Mouse (Mus musculus): ENCODE results near the gene Mipep. TPM values are rescaled to one million over a fixed set of nuclear protein-coding genes. Genes with fewer than 3 reads are reported as not detected.

Gene Mipep
- polyA plus RNA-seq, 1 experiment from 2014 or later = 20.5 TPM

- Histone ChIP-seq H3K27me3 (replicated peaks; ENCODE audit: control insufficient read depth, insufficient read depth, low read length) (no peaks in the 10 kb centered on the region), H3K4me3 (replicated peaks; ENCODE audit: low read length) (0 out of 2 replicates have a peak overlapping the region, but pooled peaks have one; percentile 1), H3K9me3 (ENCODE audit: control insufficient read depth, low read length) (no peaks in the 10 kb centered on the region), H3K36me3 (ENCODE audit: control insufficient read depth, insufficient read depth) (no peaks in the 10 kb centered on the region), H3K9ac (replicated peaks; ENCODE audit: low read depth, low read length) (no peak overlapping the region), H3K27ac (ENCODE audit: low read length) (peak overlapping the region; percentile 76), H3K4me2 (ENCODE audit: low read length) (peak overlapping the region; percentile 32), H3K4me1 (replicated peaks; ENCODE audit: control insufficient read depth, insufficient read depth, low read length) (peaks cover 14% of the 10 kb centered on the region)
- ATAC-seq = peak; percentile 73
- WGBS = 20% methylated on average over 10 of the region's 10 CpGs
Measured at GRCm38 (mm10) chr14:60753801-60754126, 30.6 kb upstream of the Mipep start.

- Histone ChIP-seq H3K4me1 (replicated peaks; ENCODE audit: control insufficient read depth, insufficient read depth, low read length) (peaks cover 14% of the 10 kb centered on the region), H3K9ac (replicated peaks; ENCODE audit: low read depth, low read length) (no peak overlapping the region), H3K36me3 (ENCODE audit: control insufficient read depth, insufficient read depth) (no peaks in the 10 kb centered on the region), H3K9me3 (ENCODE audit: control insufficient read depth, low read length) (no peaks in the 10 kb centered on the region), H3K4me3 (replicated peaks; ENCODE audit: low read length) (no peak overlapping the region), H3K4me2 (ENCODE audit: low read length) (no peak overlapping the region), H3K27me3 (replicated peaks; ENCODE audit: control insufficient read depth, insufficient read depth, low read length) (no peaks in the 10 kb centered on the region), H3K27ac (ENCODE audit: low read length) (no peak overlapping the region)
- no peak for ATAC-seq
- WGBS = 94% methylated on average over 5 of the region's 5 CpGs
Measured at GRCm38 (mm10) chr14:60754656-60755055, 29.7 kb upstream of the Mipep start.

GRCm38 (mm10) chr14:60756271-60756670 lies 28.1 kb upstream of the Mipep start:
- H3K9ac ChIP-seq (replicated peaks; ENCODE audit: low read depth, low read length) = no peak overlapping the region
- no peak overlapping the region for H3K27ac ChIP-seq (ENCODE audit: low read length)
- no peaks in the 10 kb centered on the region for H3K9me3 ChIP-seq (ENCODE audit: control insufficient read depth, low read length)
- H3K4me1 ChIP-seq (replicated peaks; ENCODE audit: control insufficient read depth, insufficient read depth, low read length) = peaks cover 14% of the 10 kb centered on the region
- WGBS = 94% methylated on average over 15 of the region's 15 CpGs
- H3K4me3 ChIP-seq (replicated peaks; ENCODE audit: low read length) = no peak overlapping the region
- no peak overlapping the region for H3K4me2 ChIP-seq (ENCODE audit: low read length)
- no peak for ATAC-seq
- H3K27me3 ChIP-seq (replicated peaks; ENCODE audit: control insufficient read depth, insufficient read depth, low read length) = no peaks in the 10 kb centered on the region
- H3K36me3 ChIP-seq (ENCODE audit: control insufficient read depth, insufficient read depth) = no peaks in the 10 kb centered on the region

GRCm38 (mm10) chr14:60757265-60757664 lies 27.1 kb upstream of the Mipep start:
- Histone ChIP-seq H3K4me2 (ENCODE audit: low read length) (no peak overlapping the region), H3K27me3 (replicated peaks; ENCODE audit: control insufficient read depth, insufficient read depth, low read length) (no peaks in the 10 kb centered on the region), H3K4me3 (replicated peaks; ENCODE audit: low read length) (no peak overlapping the region), H3K4me1 (replicated peaks; ENCODE audit: control insufficient read depth, insufficient read depth, low read length) (peaks cover 14% of the 10 kb centered on the region), H3K9ac (replicated peaks; ENCODE audit: low read depth, low read length) (no peak overlapping the region), H3K36me3 (ENCODE audit: control insufficient read depth, insufficient read depth) (no peaks in the 10 kb centered on the region), H3K9me3 (ENCODE audit: control insufficient read depth, low read length) (no peaks in the 10 kb centered on the region), H3K27ac (ENCODE audit: low read length) (no peak overlapping the region)
- ATAC-seq = no peak
- WGBS = 95% methylated on average over 8 of the region's 8 CpGs

DNA sequence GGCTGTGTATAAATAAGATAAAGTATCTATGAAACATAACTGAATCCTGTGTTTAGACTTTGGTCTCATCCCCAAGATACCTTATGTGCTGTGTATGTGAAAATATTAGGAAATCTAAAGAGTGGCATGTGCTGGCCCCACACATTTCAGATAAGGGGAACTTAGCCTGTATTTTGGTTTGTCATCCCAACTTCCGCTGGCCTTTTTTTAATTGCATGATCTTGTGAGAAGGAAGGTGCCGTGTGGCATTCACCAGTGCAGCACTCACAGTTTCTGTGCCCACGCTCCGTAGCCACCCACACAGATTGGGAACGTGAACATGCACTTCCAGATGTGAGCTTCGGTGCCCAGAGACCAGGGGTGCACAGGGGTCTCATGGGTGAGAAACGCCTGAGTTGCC lies 26.7 kb upstream of the Mipep start:
- H3K4me2 ChIP-seq (ENCODE audit: low read length) = no peak overlapping the region
- ATAC-seq = no peak
- WGBS = 94% methylated on average over 7 of the region's 7 CpGs
- H3K9ac ChIP-seq (replicated peaks; ENCODE audit: low read depth, low read length) = no peak overlapping the region
- no peaks in the 10 kb centered on the region for H3K9me3 ChIP-seq (ENCODE audit: control insufficient read depth, low read length)
- H3K36me3 ChIP-seq (ENCODE audit: control insufficient read depth, insufficient read depth) = no peaks in the 10 kb centered on the region
- no peak overlapping the region for H3K4me3 ChIP-seq (replicated peaks; ENCODE audit: low read length)
- no peaks in the 10 kb centered on the region for H3K27me3 ChIP-seq (replicated peaks; ENCODE audit: control insufficient read depth, insufficient read depth, low read length)
- no peak overlapping the region for H3K27ac ChIP-seq (ENCODE audit: low read length)
- H3K4me1 ChIP-seq (replicated peaks; ENCODE audit: control insufficient read depth, insufficient read depth, low read length) = peaks cover 13% of the 10 kb centered on the region

DNA sequence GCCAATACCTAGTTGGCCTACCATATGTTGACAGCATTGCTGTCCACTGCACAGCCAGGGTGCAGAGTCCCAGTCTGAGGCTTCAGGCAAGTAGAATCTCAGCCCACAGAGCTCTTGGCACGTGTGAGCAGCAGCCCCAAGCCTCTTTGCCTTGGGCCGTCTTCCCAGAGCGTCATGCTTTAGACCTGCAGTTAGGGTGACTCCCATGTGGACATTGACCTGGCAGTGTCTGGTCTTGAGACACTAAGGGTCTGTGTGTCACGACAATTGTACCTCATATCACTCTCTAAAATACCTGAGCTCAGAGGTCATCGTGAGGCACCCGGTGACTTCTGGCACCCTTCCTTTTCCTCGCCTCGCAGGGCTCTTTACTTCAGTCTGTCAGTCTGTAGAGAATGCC lies 25.3 kb upstream of the Mipep start:
- no peaks in the 10 kb centered on the region; the same call in 1 of the 2 replicates for H3K4me1 ChIP-seq (replicated peaks; ENCODE audit: control insufficient read depth, insufficient read depth, low read length)
- no peaks in the 10 kb centered on the region for H3K9me3 ChIP-seq (ENCODE audit: control insufficient read depth, low read length)
- H3K27me3 ChIP-seq (replicated peaks; ENCODE audit: control insufficient read depth, insufficient read depth, low read length) = no peaks in the 10 kb centered on the region
- no peak overlapping the region for H3K9ac ChIP-seq (replicated peaks; ENCODE audit: low read depth, low read length)
- WGBS = 88% methylated on average over 8 of the region's 8 CpGs
- no peak overlapping the region for H3K4me2 ChIP-seq (ENCODE audit: low read length)
- no peak for ATAC-seq
- H3K27ac ChIP-seq (ENCODE audit: low read length) = no peak overlapping the region
- no peaks in the 10 kb centered on the region for H3K36me3 ChIP-seq (ENCODE audit: control insufficient read depth, insufficient read depth)
- H3K4me3 ChIP-seq (replicated peaks; ENCODE audit: low read length) = no peak overlapping the region

DNA sequence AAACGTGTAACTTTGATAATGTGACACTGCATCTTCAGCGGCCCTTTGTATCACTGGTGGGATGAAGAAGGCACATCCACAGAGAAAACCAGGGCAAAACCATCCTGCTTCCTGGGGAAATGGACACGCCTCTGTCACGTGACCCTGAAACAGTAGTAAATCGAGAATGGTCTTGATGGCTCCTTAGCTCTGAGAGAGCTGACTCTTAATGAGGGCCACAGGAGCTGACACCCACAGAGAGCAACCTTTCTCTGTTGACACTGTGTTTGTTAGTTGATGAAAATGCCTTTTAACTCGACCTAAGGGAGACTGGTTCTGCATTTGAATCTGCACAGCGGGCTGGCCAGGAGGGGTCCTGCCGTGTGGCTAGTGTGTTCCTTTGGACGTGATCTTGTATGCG lies 22.6 kb upstream of the Mipep start:
- Histone ChIP-seq H3K4me2 (ENCODE audit: low read length) (no peak overlapping the region), H3K9me3 (ENCODE audit: control insufficient read depth, low read length) (no peaks in the 10 kb centered on the region), H3K9ac (replicated peaks; ENCODE audit: low read depth, low read length) (no peak overlapping the region), H3K36me3 (ENCODE audit: control insufficient read depth, insufficient read depth) (no peaks in the 10 kb centered on the region), H3K4me3 (replicated peaks; ENCODE audit: low read length) (no peak overlapping the region), H3K27me3 (replicated peaks; ENCODE audit: control insufficient read depth, insufficient read depth, low read length) (no peaks in the 10 kb centered on the region), H3K27ac (ENCODE audit: low read length) (no peak overlapping the region), H3K4me1 (replicated peaks; ENCODE audit: control insufficient read depth, insufficient read depth, low read length) (no peaks in the 10 kb centered on the region)
- WGBS = 68% methylated on average over 10 of the region's 10 CpGs
- no peak for ATAC-seq

GRCm38 (mm10) chr14:60762754-60763153 lies 21.6 kb upstream of the Mipep start:
- 72% methylated on average over 7 of the region's 7 CpGs for WGBS
- Histone ChIP-seq H3K9me3 (ENCODE audit: control insufficient read depth, low read length) (no peaks in the 10 kb centered on the region), H3K36me3 (ENCODE audit: control insufficient read depth, insufficient read depth) (no peaks in the 10 kb centered on the region), H3K4me3 (replicated peaks; ENCODE audit: low read length) (no peak overlapping the region), H3K27ac (ENCODE audit: low read length) (no peak overlapping the region), H3K4me2 (ENCODE audit: low read length) (no peak overlapping the region), H3K27me3 (replicated peaks; ENCODE audit: control insufficient read depth, insufficient read depth, low read length) (no peaks in the 10 kb centered on the region), H3K4me1 (replicated peaks; ENCODE audit: control insufficient read depth, insufficient read depth, low read length) (no peaks in the 10 kb centered on the region), H3K9ac (replicated peaks; ENCODE audit: low read depth, low read length) (no peak overlapping the region)
- ATAC-seq = no peak

GRCm38 (mm10) chr14:60763746-60764145 lies 20.6 kb upstream of the Mipep start:
- no peaks in the 10 kb centered on the region for H3K4me1 ChIP-seq (replicated peaks; ENCODE audit: control insufficient read depth, insufficient read depth, low read length)
- no peaks in the 10 kb centered on the region for H3K36me3 ChIP-seq (ENCODE audit: control insufficient read depth, insufficient read depth)

GRCm38 (mm10) chr14:60764526-60764925 lies 19.8 kb upstream of the Mipep start:
- Histone ChIP-seq H3K4me3 (replicated peaks; ENCODE audit: low read length) (no peak overlapping the region), H3K27me3 (replicated peaks; ENCODE audit: control insufficient read depth, insufficient read depth, low read length) (no peaks in the 10 kb centered on the region), H3K4me1 (replicated peaks; ENCODE audit: control insufficient read depth, insufficient read depth, low read length) (no peaks in the 10 kb centered on the region), H3K36me3 (ENCODE audit: control insufficient read depth, insufficient read depth) (no peaks in the 10 kb centered on the region), H3K27ac (ENCODE audit: low read length) (no peak overlapping the region), H3K9me3 (ENCODE audit: control insufficient read depth, low read length) (no peaks in the 10 kb centered on the region), H3K4me2 (ENCODE audit: low read length) (no peak overlapping the region), H3K9ac (replicated peaks; ENCODE audit: low read depth, low read length) (no peak overlapping the region)
- no peak for ATAC-seq
- 75% methylated on average over 4 of the region's 4 CpGs for WGBS

More at GRCm38 (mm10) chr14:60763746-60764145, 20.6 kb upstream of the Mipep start:
- no peak for ATAC-seq
- Histone ChIP-seq H3K4me2 (ENCODE audit: low read length) (no peak overlapping the region), H3K9me3 (ENCODE audit: control insufficient read depth, low read length) (no peaks in the 10 kb centered on the region), H3K27ac (ENCODE audit: low read length) (no peak overlapping the region), H3K27me3 (replicated peaks; ENCODE audit: control insufficient read depth, insufficient read depth, low read length) (no peaks in the 10 kb centered on the region), H3K9ac (replicated peaks; ENCODE audit: low read depth, low read length) (no peak overlapping the region), H3K4me3 (replicated peaks; ENCODE audit: low read length) (no peak overlapping the region)
- WGBS = 89% methylated on average over 5 of the region's 5 CpGs

All from forebrain, embryonic 16.5 days (tissue).